Mouse (Mus musculus) myocyte (in vitro differentiated cells): ENCODE data around the gene D17H6S53E. TPM values are rescaled to one million over a fixed set of nuclear protein-coding genes. Genes with fewer than 3 reads are reported as not detected.

Source experiments
- H3K27me3 ChIP-seq: one replicate; pipeline ENCODE4 v1.6.1; 2011; ENCODE audit not compliant: control insufficient read depth, insufficient read depth, insufficient read length
- H3K36me3 ChIP-seq: one replicate; pipeline ENCODE4 v1.6.1; 2011; ENCODE audit not compliant: control insufficient read depth, insufficient read depth
- H3K4me2 ChIP-seq: one replicate; pipeline ENCODE4 v1.6.1; 2011; ENCODE audit warnings: low read depth, control low read depth
- H3K4me3 ChIP-seq: one replicate; pipeline ENCODE4 v1.5.1; 2011; ENCODE audit warnings: mild to moderate bottlenecking, control low read depth, moderate library complexity
- H3K79me2 ChIP-seq: one replicate; pipeline ENCODE4 v1.6.1; 2011; ENCODE audit not compliant: control insufficient read depth, insufficient read depth
- H3ac ChIP-seq: one replicate; pipeline ENCODE4 v1.6.1; 2011; ENCODE audit not compliant: control insufficient read depth, insufficient read length
- CEBPB ChIP-seq: IDR thresholded peaks from 2 replicates; pipeline ENCODE4 v1.6.1; 2011; ENCODE audit warnings: mild to moderate bottlenecking, moderate library complexity; ENCODE audit not compliant: poor library complexity, insufficient read depth, severe bottlenecking
- E2F4 ChIP-seq: IDR thresholded peaks from one replicate; pipeline ENCODE4 v1.6.1; 2011; ENCODE audit warnings: mild to moderate bottlenecking, control low read depth, moderate library complexity; ENCODE audit not compliant: insufficient read depth
- MAX ChIP-seq: IDR thresholded peaks from one replicate; pipeline ENCODE4 v1.6.1; 2011; ENCODE audit warnings: low read depth, mild to moderate bottlenecking, control low read depth
- MYOD1 ChIP-seq, 3 experiments: IDR thresholded peaks; one replicate each; pipeline ENCODE4 v1.6.1; 2011; ENCODE audit warnings: control low read depth in 2 of 3, low read depth in 2 of 3, mild to moderate bottlenecking in 2 of 3, moderate library complexity in 1 of 3; ENCODE audit not compliant: insufficient read length in 2 of 3, control insufficient read depth in 1 of 3
- MYOG ChIP-seq, 3 experiments: IDR thresholded peaks; one replicate each; pipeline ENCODE4 v1.6.1; 2011; ENCODE audit warnings: control low read depth in 2 of 3, low read depth in 2 of 3, mild to moderate bottlenecking in 2 of 3; ENCODE audit not compliant: insufficient read length in 2 of 3, control insufficient read depth in 1 of 3, insufficient read depth in 1 of 3
- POLR2A ChIP-seq: IDR thresholded peaks from one replicate; pipeline ENCODE4 v1.6.1; 2011; ENCODE audit warnings: low read depth, mild to moderate bottlenecking, control low read depth, moderate library complexity; ENCODE audit not compliant: insufficient read length
- POLR2AphosphoS2 ChIP-seq: IDR thresholded peaks from one replicate; pipeline ENCODE4 v1.6.1; 2011; ENCODE audit warnings: low read depth, control low read depth; ENCODE audit not compliant: insufficient read length
- REST ChIP-seq: IDR thresholded peaks from one replicate; pipeline ENCODE4 v1.6.1; 2011; ENCODE audit warnings: mild to moderate bottlenecking, control low read depth, moderate library complexity; ENCODE audit not compliant: insufficient read depth, insufficient read length
- SRF ChIP-seq: IDR thresholded peaks from one replicate; pipeline ENCODE4 v1.6.1; 2011; ENCODE audit warnings: low read depth; ENCODE audit not compliant: control insufficient read depth, insufficient read length
- TCF12 ChIP-seq: IDR thresholded peaks from one replicate; pipeline ENCODE4 v1.6.1; 2011; ENCODE audit warnings: mild to moderate bottlenecking, control low read depth; ENCODE audit not compliant: poor library complexity, insufficient read depth, severe bottlenecking
- TCF3 ChIP-seq: IDR thresholded peaks from one replicate; pipeline ENCODE4 v1.6.1; 2011; ENCODE audit warnings: low read depth, control low read depth; ENCODE audit not compliant: insufficient read length
- USF1 ChIP-seq: IDR thresholded peaks from one replicate; pipeline ENCODE4 v1.6.1; 2011; ENCODE audit warnings: low read depth, mild to moderate bottlenecking, control low read depth, moderate library complexity
- polyA plus RNA-seq: library from polyadenylated mRNA; unstranded; fragments of >200 nt; fragmentation: generic; extraction: Trizol; gene quantifications from one replicate; pipeline ENCODE4 v1.2.1, GENCODE M21; 2012; ENCODE audit warnings: missing spikeins

D17H6S53E gene
- polyA plus RNA-seq, 1 experiment, result 12.8 TPM

DNA sequence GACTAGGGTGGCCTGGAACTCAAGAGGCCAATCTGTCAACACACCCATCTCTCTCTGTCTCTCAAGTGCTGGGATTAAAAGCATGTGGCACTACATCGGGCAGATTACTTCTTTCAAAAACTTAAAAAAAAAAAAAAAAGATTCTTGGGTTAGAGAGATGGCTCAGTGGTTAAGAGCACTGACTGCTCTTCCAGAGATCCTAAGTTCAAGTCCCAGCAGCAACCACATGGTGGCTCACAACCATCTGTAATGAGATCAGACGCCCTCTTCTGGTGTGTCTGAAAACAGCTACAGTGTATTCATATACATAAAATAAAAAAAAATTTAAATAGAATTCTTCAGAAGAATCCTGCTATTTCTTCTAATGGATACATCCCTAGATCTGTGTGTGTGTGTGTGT lies 38.0 kb upstream of the D17H6S53E start:
- H3K4me3 ChIP-seq, result no peak overlapping the region
- TF ChIP-seq MYOG (IDR thresholded peaks at IDR 0.05; ENCODE audit: control insufficient read depth in 1 of 3, insufficient read depth in 1 of 3, insufficient read length in 2 of 3, low read depth in 2 of 3), result no peak
- no peak for TF ChIP-seq SRF
- TF ChIP-seq POLR2AphosphoS2, result no peak
- TF ChIP-seq CEBPB, result no peak
- no peak for TF ChIP-seq MAX
- no peak for TF ChIP-seq TCF3
- TF ChIP-seq USF1, result no peak
- TF ChIP-seq MYOD1 (IDR thresholded peaks at IDR 0.05; ENCODE audit: control insufficient read depth in 1 of 3, insufficient read length in 2 of 3, low read depth in 2 of 3), result no peak
- TF ChIP-seq E2F4, result no peak
- TF ChIP-seq REST, result no peak
- H3K36me3 ChIP-seq, result no peaks in the 10 kb centered on the region
- H3K4me2 ChIP-seq, result no peak overlapping the region
- H3ac ChIP-seq, result no peak overlapping the region
- peaks cover 13% of the 10 kb centered on the region for H3K79me2 ChIP-seq
- H3K27me3 ChIP-seq, result peaks cover 5% of the 10 kb centered on the region

DNA sequence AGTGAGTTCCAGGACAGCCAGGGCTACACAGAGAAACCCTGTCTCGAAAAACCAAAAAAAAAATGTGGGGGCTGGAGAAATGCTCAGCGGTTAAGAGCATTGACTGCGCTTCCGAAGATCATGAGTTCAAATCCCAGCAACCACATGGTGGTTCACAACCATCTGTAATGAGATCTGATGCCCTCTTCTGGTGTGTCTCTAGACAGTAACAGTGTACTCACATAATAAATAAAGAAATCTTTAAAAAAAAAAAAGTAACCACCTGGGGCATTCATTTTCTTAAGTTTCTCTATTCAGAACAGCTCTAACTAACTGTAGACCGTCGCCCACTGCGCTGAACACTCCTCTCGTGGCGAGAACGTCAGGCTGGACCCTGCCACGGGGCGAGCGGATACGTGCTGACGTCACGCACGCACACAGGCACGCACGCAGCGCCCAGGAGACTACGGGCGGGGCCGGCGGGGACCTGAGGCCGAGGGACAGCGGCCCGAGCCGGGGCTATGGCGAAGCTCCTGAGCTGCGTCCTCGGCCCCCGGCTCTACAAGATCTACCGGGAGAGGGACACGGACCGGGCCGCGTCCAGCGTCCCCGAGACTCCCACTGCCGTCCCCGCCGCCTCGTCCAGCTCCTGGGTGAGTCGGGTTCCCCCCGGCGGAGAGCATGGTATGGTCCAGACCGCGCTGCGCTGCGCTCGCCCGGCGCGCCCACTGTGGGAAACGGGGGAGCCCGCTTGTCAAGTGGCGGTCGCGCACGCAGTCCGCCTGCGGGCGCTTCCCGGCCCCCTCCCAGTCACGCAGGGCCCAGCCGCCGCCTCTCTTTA lies 37.1 kb upstream of the D17H6S53E start, which contains the start of gene Abhd16a:
Gene Abhd16a, plus strand, starts transcription at position 439 of the 820 bp plus-strand sequence.
- no peak for TF ChIP-seq MAX
- peak; percentile 94 for TF ChIP-seq POLR2AphosphoS2
- TF ChIP-seq USF1, result no peak
- no peak for TF ChIP-seq TCF3
- TF ChIP-seq MYOD1 (IDR thresholded peaks at IDR 0.05; ENCODE audit: control insufficient read depth in 1 of 3, insufficient read length in 2 of 3, low read depth in 2 of 3), result no peak
- no peak for TF ChIP-seq CEBPB
- peak in 1 of 3 experiments; percentile 9 for TF ChIP-seq MYOG (IDR thresholded peaks at IDR 0.05; ENCODE audit: control insufficient read depth in 1 of 3, insufficient read depth in 1 of 3, insufficient read length in 2 of 3, low read depth in 2 of 3)
- TF ChIP-seq POLR2A, result peak; percentile 90
- TF ChIP-seq SRF, result no peak
- no peak for TF ChIP-seq REST
- TF ChIP-seq E2F4, result no peak
- TF ChIP-seq TCF12, result no peak
- Histone ChIP-seq H3K79me2 (peaks cover 13% of the 10 kb centered on the region), H3ac (peak within 1 kb of the TSS; percentile 75), H3K4me2 (peak within 1 kb of the TSS; percentile 100), H3K36me3 (no peaks in the 10 kb centered on the region), H3K27me3 (no peaks in the 10 kb centered on the region), H3K4me3 (peak within 1 kb of the TSS; percentile 47)

GRCm38 (mm10) chr17:35090166-35090932 lies 35.8 kb upstream of the D17H6S53E start:
- Histone ChIP-seq H3K4me3 (peak overlapping the region; percentile 47), H3K36me3 (no peaks in the 10 kb centered on the region), H3K79me2 (peaks cover 13% of the 10 kb centered on the region), H3ac (no peak overlapping the region), H3K4me2 (peak overlapping the region; percentile 100), H3K27me3 (no peaks in the 10 kb centered on the region)
- TF ChIP-seq MYOD1 (IDR thresholded peaks at IDR 0.05; ENCODE audit: control insufficient read depth in 1 of 3, insufficient read length in 2 of 3, low read depth in 2 of 3) (peak in 2 of 3 experiments; percentile 25 to 28), TCF12 (no peak)

DNA sequence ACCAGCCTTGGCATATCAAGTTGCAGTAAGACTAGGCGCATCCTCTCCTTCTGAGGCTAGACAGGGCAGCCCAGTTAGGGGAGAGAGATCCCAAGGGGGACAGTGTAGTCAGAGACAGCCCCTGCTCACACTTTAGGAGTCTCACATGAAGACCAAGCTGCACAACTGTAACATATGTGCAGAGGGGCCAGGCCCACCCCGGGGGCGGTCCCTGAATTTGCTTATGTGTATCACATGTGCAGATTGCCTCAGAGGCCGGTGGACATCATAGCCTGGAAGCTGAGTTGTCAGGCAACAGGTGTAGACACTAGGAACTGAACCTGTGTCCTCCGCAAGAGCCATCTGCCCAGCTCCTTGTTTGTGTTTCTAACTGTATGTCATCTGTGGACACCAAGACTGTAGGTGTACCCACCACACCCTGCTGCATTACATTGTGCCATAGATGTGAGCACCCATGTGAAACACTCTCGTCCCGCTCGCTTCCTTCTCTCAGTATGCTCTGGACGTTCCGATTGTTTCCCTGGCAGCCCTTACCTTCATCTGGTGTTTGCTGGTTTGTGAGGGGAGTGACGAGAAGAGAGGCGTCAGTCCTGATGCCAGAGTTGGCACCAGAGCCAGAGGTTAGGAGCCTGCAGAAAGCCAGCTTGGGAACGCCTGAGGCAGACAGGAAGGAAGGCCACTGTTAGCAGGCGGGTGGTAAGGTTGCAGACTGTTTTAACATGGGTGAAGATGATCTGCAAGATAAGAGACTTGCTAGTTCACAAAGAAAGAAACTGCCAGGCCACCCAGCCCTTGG lies 33.6 kb upstream of the D17H6S53E start:
- H3K4me3 ChIP-seq, result no peak overlapping the region
- H3ac ChIP-seq, result no peak overlapping the region
- TF ChIP-seq TCF3 (no peak), TCF12 (no peak), USF1 (no peak), MYOD1 (IDR thresholded peaks at IDR 0.05; ENCODE audit: control insufficient read depth in 1 of 3, insufficient read length in 2 of 3, low read depth in 2 of 3) (no peak), REST (no peak), CEBPB (no peak)
- H3K4me2 ChIP-seq, result no peak overlapping the region
- H3K36me3 ChIP-seq, result no peaks in the 10 kb centered on the region
- H3K79me2 ChIP-seq, result peaks cover 13% of the 10 kb centered on the region
- H3K27me3 ChIP-seq, result no peaks in the 10 kb centered on the region
